Comparison of ENCODE assay signal across 26 mouse cellular contexts in genomic region chr2:108913555-108913954, GRCm38 (mm10).
DNase-seq lines count a peak whose midpoint lies in the region; ATAC-seq and TF ChIP-seq lines count a peak whose summit lies in the region.
"Had no signal": no experiment of that assay in that cellular context is flagged by ENCODE, and none has a peak within 500 bp of the region (broad histone marks: within the 10 kb centered on the region; RNA-seq: fewer than 3 reads in every experiment).

No protein-coding gene starts in this region.

- DNase-seq in intestine, embryonic 14.5 days (ENCODE audit: low spot score): no peak
- no peak for DNase-seq in stomach, postnatal 0 days (ENCODE audit: low spot score)
- no peak for DNase-seq in embryo, embryonic 9.5 days (ENCODE audit: extremely low spot score)
- DNase-seq: adrenal gland, postnatal 10 days; adrenal gland, postnatal 36 days; cerebellum, adult 18-20 months; cerebellum, adult 9-10 months; cerebellum, postnatal 14 days; gastrocnemius, postnatal 10 days; gastrocnemius, postnatal 36 days; heart, adult 2 months; heart, postnatal 14 days; heart, postnatal 4 days had no signal

- H3K4me2 ChIP-seq in intestine, embryonic 14.5 days (ENCODE audit: low read length): no peak overlapping the region
- H3K4me2 ChIP-seq in intestine, postnatal 0 days (replicated peaks; ENCODE audit: low read depth): no peak overlapping the region
- H3K4me2 ChIP-seq in stomach, embryonic 14.5 days (replicated peaks; ENCODE audit: low read depth, low read length): no peak overlapping the region
- no peak overlapping the region for H3K4me2 ChIP-seq in stomach, postnatal 0 days (replicated peaks; ENCODE audit: low read depth)
- H3K4me2 ChIP-seq in stomach, embryonic 15.5 days: no peak overlapping the region
- H3K4me2 ChIP-seq: embryonic facial prominence, embryonic 12.5 days; embryonic facial prominence, embryonic 15.5 days; forebrain, embryonic 12.5 days; heart, embryonic 13.5 days; hindbrain, embryonic 15.5 days had no signal

- no peaks in the 10 kb centered on the region for H3K36me3 ChIP-seq in intestine, embryonic 14.5 days (ENCODE audit: control insufficient read depth, insufficient read depth, low read length)
- no peaks in the 10 kb centered on the region for H3K36me3 ChIP-seq in intestine, postnatal 0 days (ENCODE audit: control insufficient read depth, insufficient read depth)
- H3K36me3 ChIP-seq in stomach, embryonic 14.5 days (ENCODE audit: control insufficient read depth, insufficient read depth, low read length): no peaks in the 10 kb centered on the region
- no peaks in the 10 kb centered on the region for H3K36me3 ChIP-seq in stomach, postnatal 0 days (ENCODE audit: control insufficient read depth, insufficient read depth, low read length)
- no peaks in the 10 kb centered on the region for H3K36me3 ChIP-seq in stomach, embryonic 15.5 days
- H3K36me3 ChIP-seq: embryonic facial prominence, embryonic 12.5 days; embryonic facial prominence, embryonic 15.5 days; forebrain, embryonic 12.5 days; heart, embryonic 10.5 days; heart, embryonic 13.5 days; hindbrain, embryonic 15.5 days had no signal

- H3K27ac ChIP-seq in intestine, embryonic 14.5 days (ENCODE audit: low read depth): peak overlapping the region; percentile 62
- no peak overlapping the region for H3K27ac ChIP-seq in intestine, postnatal 0 days (ENCODE audit: low read depth, low read length)
- peak overlapping the region; percentile 35; the same call in 1 of the 2 replicates for H3K27ac ChIP-seq in stomach, embryonic 14.5 days (ENCODE audit: low read length)
- no peak overlapping the region for H3K27ac ChIP-seq in stomach, postnatal 0 days (replicated peaks)
- H3K27ac ChIP-seq in stomach, embryonic 15.5 days: peak overlapping the region; percentile 13; the same call in 1 of the 2 replicates
- H3K27ac ChIP-seq: embryonic facial prominence, embryonic 12.5 days; embryonic facial prominence, embryonic 15.5 days; forebrain, embryonic 12.5 days; heart, adult 2 months; heart, embryonic 10.5 days; heart, embryonic 13.5 days; hindbrain, embryonic 15.5 days had no signal

- H3K9ac ChIP-seq in intestine, embryonic 14.5 days (ENCODE audit: low read length): no peak overlapping the region
- no peak overlapping the region for H3K9ac ChIP-seq in intestine, postnatal 0 days (ENCODE audit: low read depth, low read length)
- no peak overlapping the region for H3K9ac ChIP-seq in stomach, embryonic 14.5 days (replicated peaks; ENCODE audit: low read depth, low read length)
- no peak overlapping the region for H3K9ac ChIP-seq in stomach, postnatal 0 days (ENCODE audit: low read length)
- H3K9ac ChIP-seq in stomach, embryonic 15.5 days: no peak overlapping the region
- H3K9ac ChIP-seq: embryonic facial prominence, embryonic 12.5 days; embryonic facial prominence, embryonic 15.5 days; forebrain, embryonic 12.5 days; heart, embryonic 13.5 days; hindbrain, embryonic 15.5 days had no signal

- no peaks in the 10 kb centered on the region for H3K27me3 ChIP-seq in intestine, embryonic 14.5 days (replicated peaks; ENCODE audit: control insufficient read depth, insufficient read depth, low read length)
- H3K27me3 ChIP-seq in intestine, postnatal 0 days (replicated peaks; ENCODE audit: control insufficient read depth, insufficient read depth, low read length): no peaks in the 10 kb centered on the region
- H3K27me3 ChIP-seq in stomach, embryonic 14.5 days (ENCODE audit: control insufficient read depth, insufficient read depth, low read length): no peaks in the 10 kb centered on the region
- no peaks in the 10 kb centered on the region for H3K27me3 ChIP-seq in stomach, postnatal 0 days (ENCODE audit: control insufficient read depth, insufficient read depth, low read length)
- H3K27me3 ChIP-seq in stomach, embryonic 15.5 days (replicated peaks): no peaks in the 10 kb centered on the region
- H3K27me3 ChIP-seq: embryonic facial prominence, embryonic 12.5 days; embryonic facial prominence, embryonic 15.5 days; forebrain, embryonic 12.5 days; heart, embryonic 13.5 days; hindbrain, embryonic 15.5 days; Patski had no signal

- ATAC-seq in intestine, embryonic 14.5 days (replicated peaks; ENCODE audit: low FRiP score, low TSS enrichment, low read depth): no peak; the same call in 1 of the 2 replicates
- no peak for ATAC-seq in intestine, postnatal 0 days
- peak; percentile 51; the same call in 1 of the 2 replicates for ATAC-seq in stomach, embryonic 14.5 days (ENCODE audit: insufficient number of reproducible peaks, insufficient read depth, low FRiP score, low read depth)
- ATAC-seq in stomach, postnatal 0 days (ENCODE audit: low FRiP score, low TSS enrichment): no peak
- ATAC-seq in stomach, embryonic 15.5 days (ENCODE audit: insufficient read depth, low FRiP score, low read depth): no peak; the same call in 1 of the 2 replicates
- no peak for ATAC-seq in megakaryocyte, adult 5-6 weeks (ENCODE audit: poor library complexity, severe bottlenecking)
- ATAC-seq: forebrain, embryonic 16.5 days; Patski had no signal

- WGBS in intestine, embryonic 14.5 days: 19% methylated on average over 2 of the region's 2 CpGs
- 63% methylated on average over 2 of the region's 2 CpGs for WGBS in intestine, postnatal 0 days
- 14% methylated on average over 2 of the region's 2 CpGs for WGBS in stomach, embryonic 14.5 days
- 30% methylated on average over 2 of the region's 2 CpGs for WGBS in stomach, postnatal 0 days
- WGBS in stomach, embryonic 15.5 days: 24% methylated on average over 2 of the region's 2 CpGs

- no peak overlapping the region for H3K4me3 ChIP-seq in intestine, embryonic 14.5 days (ENCODE audit: low read depth, low read length)
- H3K4me3 ChIP-seq in intestine, postnatal 0 days (ENCODE audit: low read depth, low read length): no peak overlapping the region
- H3K4me3 ChIP-seq in stomach, embryonic 14.5 days (ENCODE audit: low read depth, low read length): no peak overlapping the region
- H3K4me3 ChIP-seq in stomach, postnatal 0 days (ENCODE audit: low read depth, low read length): no peak overlapping the region
- no peak overlapping the region for H3K4me3 ChIP-seq in stomach, embryonic 15.5 days (replicated peaks)
- H3K4me3 ChIP-seq: embryonic facial prominence, embryonic 12.5 days; embryonic facial prominence, embryonic 15.5 days; erythroblast, embryonic 14.5 days; forebrain, embryonic 12.5 days; heart, adult 2 months; heart, embryonic 10.5 days; heart, embryonic 13.5 days; hindbrain, embryonic 15.5 days had no signal

- H3K9me3 ChIP-seq in intestine, embryonic 14.5 days (ENCODE audit: control insufficient read depth, low read length): no peaks in the 10 kb centered on the region
- no peaks in the 10 kb centered on the region for H3K9me3 ChIP-seq in intestine, postnatal 0 days (ENCODE audit: control insufficient read depth)
- H3K9me3 ChIP-seq in stomach, embryonic 14.5 days (ENCODE audit: control insufficient read depth, low read depth, low read length): no peaks in the 10 kb centered on the region
- H3K9me3 ChIP-seq in stomach, postnatal 0 days (ENCODE audit: control insufficient read depth, low read length): no peaks in the 10 kb centered on the region
- no peaks in the 10 kb centered on the region for H3K9me3 ChIP-seq in stomach, embryonic 15.5 days
- H3K9me3 ChIP-seq: embryonic facial prominence, embryonic 12.5 days; embryonic facial prominence, embryonic 15.5 days; forebrain, embryonic 12.5 days; heart, embryonic 10.5 days; heart, embryonic 13.5 days; hindbrain, embryonic 15.5 days had no signal

- TF ChIP-seq CTCF in intestine, postnatal 0 days (IDR thresholded peaks at IDR 0.05; ENCODE audit: low read depth): no peak
- TF ChIP-seq CTCF in stomach, postnatal 0 days (IDR thresholded peaks at IDR 0.05; ENCODE audit: low read depth): no peak

- H3K4me1 ChIP-seq in intestine, embryonic 14.5 days (replicated peaks; ENCODE audit: control insufficient read depth, insufficient read depth, low read length): 0 out of 2 replicates have a peak, but pooled peaks cover 2% of the 10 kb centered on the region
- H3K4me1 ChIP-seq in intestine, postnatal 0 days (replicated peaks; ENCODE audit: control insufficient read depth, insufficient read depth, low read length): no peaks in the 10 kb centered on the region
- peaks cover 4% of the 10 kb centered on the region for H3K4me1 ChIP-seq in stomach, embryonic 14.5 days (ENCODE audit: control insufficient read depth, insufficient read depth, low read length)
- no peaks in the 10 kb centered on the region for H3K4me1 ChIP-seq in stomach, postnatal 0 days (replicated peaks; ENCODE audit: control insufficient read depth, insufficient read depth)
- H3K4me1 ChIP-seq in stomach, embryonic 15.5 days: no peaks in the 10 kb centered on the region
- H3K4me1 ChIP-seq: embryonic facial prominence, embryonic 12.5 days; forebrain, embryonic 12.5 days; heart, embryonic 10.5 days; heart, embryonic 13.5 days; hindbrain, embryonic 15.5 days had no signal

- no peak for TF ChIP-seq EP300 in stomach, postnatal 0 days (optimal IDR thresholded peaks at IDR 0.05)

Comparison
In these comparisons a context has a peak if more than half of its experiments do, and no peak if none do; other contexts are left out.
1. H3K27ac ChIP-seq: peak in intestine, embryonic 14.5 days (single experiment), stomach, embryonic 14.5 days (single experiment) and stomach, embryonic 15.5 days (single experiment); none in intestine, postnatal 0 days (single experiment) and stomach, postnatal 0 days (single experiment).